Mouse (Mus musculus): ENCODE results near the gene Tob2. TPM values are rescaled to one million over a fixed set of nuclear protein-coding genes. Genes with fewer than 3 reads are reported as not detected.
A peak's percentile ranks its signal among the peaks of the same experiment; 100 is the strongest.

Gene Tob2
- polyA plus RNA-seq, 1 experiment from 2014 or later, result 11.1 TPM

DNA sequence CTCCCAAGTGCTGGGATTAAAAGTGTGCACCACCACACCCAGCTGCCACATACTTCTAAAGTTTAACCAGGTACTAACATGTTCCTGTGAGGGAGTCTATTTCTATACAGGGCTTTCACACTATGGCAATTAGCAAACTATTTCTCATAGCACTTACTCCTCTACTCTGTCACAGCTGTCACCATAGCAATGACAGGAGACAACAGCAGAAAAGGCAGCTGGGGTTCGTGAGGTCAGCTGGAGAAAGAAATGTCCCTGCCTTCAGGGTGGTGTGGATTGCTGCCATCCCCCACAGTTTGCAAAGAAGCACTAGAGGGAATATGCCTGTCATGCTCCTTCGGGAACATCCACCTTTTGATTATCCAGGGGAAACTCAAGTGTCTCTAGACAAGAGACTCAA, 49.8 kb downstream of the Tob2 start:
- no peak overlapping the region for H3K4me2 ChIP-seq
- no peaks in the 10 kb centered on the region for H3K9me3 ChIP-seq (replicated peaks)
- H3K4me1 ChIP-seq (replicated peaks), result peaks cover 52% of the 10 kb centered on the region
- H3K9ac ChIP-seq, result no peak overlapping the region
- no peaks in the 10 kb centered on the region for H3K27me3 ChIP-seq
- 69% methylated on average over 2 of the region's 2 CpGs for WGBS (ENCODE audit: insufficient replicate concordance)
- no peak overlapping the region for H3K27ac ChIP-seq (replicated peaks)
- ATAC-seq (ENCODE audit: insufficient read depth), result no peak
- H3K36me3 ChIP-seq (replicated peaks), result no peaks in the 10 kb centered on the region
- no peak overlapping the region for H3K4me3 ChIP-seq (replicated peaks)

DNA sequence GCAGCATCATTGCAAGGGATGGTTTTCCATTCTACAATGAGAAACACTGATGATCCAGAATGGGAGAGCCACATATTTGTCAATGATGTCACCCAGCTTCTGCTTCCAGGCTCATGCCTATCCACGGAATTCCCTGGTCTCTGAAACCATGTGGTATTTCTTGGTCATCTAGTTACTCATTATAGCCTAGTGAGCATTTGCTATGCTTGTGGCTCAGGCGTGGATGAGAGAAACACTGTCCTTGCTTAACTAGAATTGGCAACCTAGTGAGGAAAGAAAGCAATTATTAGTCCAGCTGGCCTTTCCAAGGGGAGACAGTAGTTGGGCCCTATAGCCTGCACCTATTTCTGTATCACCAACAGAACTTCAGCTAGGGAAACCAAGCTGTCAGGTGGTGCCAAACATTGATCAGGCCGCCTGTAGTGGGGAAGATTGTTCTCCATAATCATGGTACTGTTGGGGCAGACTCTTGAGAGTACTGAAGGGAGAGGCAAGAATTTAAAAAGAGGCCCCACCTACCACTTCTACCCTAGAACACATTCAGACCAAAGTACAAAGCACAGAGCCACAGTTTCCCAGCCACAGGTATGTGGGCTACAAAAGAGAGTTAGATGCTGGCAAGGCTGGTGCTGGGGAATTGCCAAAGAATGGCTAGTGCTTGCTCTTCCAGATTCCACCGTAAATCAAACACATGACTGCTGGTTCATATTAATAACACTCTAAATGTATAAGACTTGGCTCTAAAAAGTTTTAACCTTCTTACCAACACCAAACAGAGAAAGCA, 51.8 kb downstream of the Tob2 start:
- Histone ChIP-seq H3K27ac (replicated peaks) (no peak overlapping the region), H3K27me3 (no peaks in the 10 kb centered on the region), H3K36me3 (replicated peaks) (no peaks in the 10 kb centered on the region), H3K4me2 (no peak overlapping the region), H3K9ac (no peak overlapping the region), H3K4me3 (replicated peaks) (no peak overlapping the region), H3K4me1 (replicated peaks) (peaks cover 54% of the 10 kb centered on the region), H3K9me3 (replicated peaks) (no peaks in the 10 kb centered on the region)
- WGBS (ENCODE audit: insufficient replicate concordance), result 62% methylated on average over 4 of the region's 4 CpGs
- ATAC-seq (ENCODE audit: insufficient read depth), result no peak

DNA sequence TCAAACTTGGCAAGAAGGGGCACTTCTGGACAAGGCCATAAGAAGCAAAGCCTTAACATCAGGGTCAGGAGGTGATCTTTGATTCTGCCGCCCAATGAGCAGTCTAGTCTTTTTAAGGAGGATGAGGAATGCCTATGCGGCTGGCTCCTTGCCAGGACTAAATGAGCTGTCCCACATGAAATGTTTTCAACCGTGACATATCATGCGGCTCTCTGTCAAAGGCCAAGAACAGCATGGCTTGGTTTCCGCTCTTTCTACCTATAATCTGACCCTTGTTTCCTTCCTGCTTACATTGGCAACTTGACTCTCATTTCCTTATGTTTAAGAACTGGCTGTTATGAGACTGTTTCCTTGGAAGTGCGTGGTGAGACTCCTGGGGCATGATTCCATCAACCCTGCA, 53.0 kb downstream of the Tob2 start:
- peaks cover 54% of the 10 kb centered on the region for H3K4me1 ChIP-seq (replicated peaks)
- H3K4me2 ChIP-seq, result no peak overlapping the region
- no peaks in the 10 kb centered on the region for H3K36me3 ChIP-seq (replicated peaks)
- H3K9ac ChIP-seq, result no peak overlapping the region
- no peaks in the 10 kb centered on the region for H3K9me3 ChIP-seq (replicated peaks)
- H3K4me3 ChIP-seq (replicated peaks), result no peak overlapping the region
- no peaks in the 10 kb centered on the region for H3K27me3 ChIP-seq
- 64% methylated on average over 6 of the region's 6 CpGs for WGBS (ENCODE audit: insufficient replicate concordance)
- no peak for ATAC-seq (ENCODE audit: insufficient read depth)
- no peak overlapping the region for H3K27ac ChIP-seq (replicated peaks)

DNA sequence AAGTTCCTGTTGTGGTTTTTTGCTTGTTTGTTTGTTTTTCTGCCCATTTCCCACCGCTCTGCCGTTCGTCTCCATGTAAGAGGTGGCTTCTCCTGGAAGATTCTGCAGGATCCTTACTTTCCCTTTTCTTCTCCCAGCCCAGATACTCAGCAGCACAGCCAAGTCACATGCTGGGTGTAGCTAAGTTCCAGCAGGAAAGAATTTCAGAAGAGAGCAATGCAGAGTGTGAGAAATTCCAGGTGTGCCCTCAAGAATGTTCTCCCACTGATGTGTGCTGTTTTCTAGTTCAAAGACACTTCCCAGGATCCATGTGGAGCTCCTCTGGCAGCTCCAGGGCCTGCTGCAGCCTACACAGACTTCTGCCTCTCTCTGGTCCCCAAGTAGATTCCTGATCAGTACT, 53.7 kb downstream of the Tob2 start:
- Histone ChIP-seq H3K4me2 (no peak overlapping the region), H3K9ac (no peak overlapping the region), H3K27ac (replicated peaks) (no peak overlapping the region), H3K4me1 (replicated peaks) (peaks cover 46% of the 10 kb centered on the region), H3K36me3 (replicated peaks) (no peaks in the 10 kb centered on the region), H3K4me3 (replicated peaks) (no peak overlapping the region), H3K27me3 (no peaks in the 10 kb centered on the region), H3K9me3 (replicated peaks) (no peaks in the 10 kb centered on the region)
- ATAC-seq (ENCODE audit: insufficient read depth), result no peak
- 54% methylated on average over 3 of the region's 3 CpGs for WGBS (ENCODE audit: insufficient replicate concordance)

DNA sequence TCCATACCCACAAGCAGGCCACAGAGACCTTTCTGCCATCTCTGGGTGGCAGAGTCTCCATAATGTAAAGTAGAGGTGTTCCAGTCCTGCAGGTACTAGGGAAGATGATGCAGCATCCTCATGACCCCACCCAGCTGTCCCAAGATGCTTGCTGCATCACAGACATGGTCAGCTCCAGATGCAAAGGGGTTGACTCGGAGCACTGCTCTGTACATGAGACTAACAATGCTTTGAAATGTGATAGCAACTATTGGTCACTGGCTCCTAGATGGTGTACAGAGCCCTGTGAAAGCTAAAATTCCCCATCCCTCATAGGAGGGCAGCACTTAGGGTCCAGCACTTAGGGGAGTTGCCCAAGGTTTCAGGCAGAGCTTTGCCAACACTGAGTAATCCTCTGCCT, 54.4 kb downstream of the Tob2 start:
- Histone ChIP-seq H3K9ac (no peak overlapping the region), H3K36me3 (replicated peaks) (no peaks in the 10 kb centered on the region), H3K4me3 (replicated peaks) (no peak overlapping the region), H3K9me3 (replicated peaks) (no peaks in the 10 kb centered on the region), H3K4me1 (replicated peaks) (peaks cover 41% of the 10 kb centered on the region), H3K4me2 (no peak overlapping the region), H3K27ac (replicated peaks) (no peak overlapping the region), H3K27me3 (no peaks in the 10 kb centered on the region)
- no peak for ATAC-seq (ENCODE audit: insufficient read depth)
- WGBS (ENCODE audit: insufficient replicate concordance), result 60% methylated on average over 1 of the region's 1 CpGs

DNA sequence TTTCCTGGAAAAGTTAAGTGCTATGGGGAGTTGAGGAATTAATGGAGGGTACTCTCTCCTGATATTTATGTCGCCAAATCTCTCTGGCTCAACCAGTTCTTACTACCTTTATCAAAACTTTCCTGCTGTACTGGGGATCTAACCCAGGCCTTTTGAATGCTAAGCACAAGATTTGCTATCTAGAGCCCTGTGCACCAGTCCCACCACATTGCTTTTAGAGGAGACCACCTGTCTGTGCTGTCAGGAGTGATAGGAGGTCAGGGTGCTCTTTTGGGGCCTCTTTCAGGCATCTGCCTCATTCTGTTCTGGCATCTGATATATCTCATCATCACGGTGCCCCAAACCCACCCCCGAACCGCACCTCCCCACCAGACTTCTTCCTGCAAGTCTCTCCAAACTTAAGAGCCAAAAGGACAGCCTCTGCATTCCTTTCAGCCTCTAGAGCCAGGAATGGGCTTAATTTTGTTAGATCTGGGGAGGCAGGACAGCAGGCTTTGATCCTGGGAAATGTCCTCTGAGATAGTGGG, 55.1 kb downstream of the Tob2 start:
- peak; percentile 10; the same call in 1 of the 2 replicates for ATAC-seq (ENCODE audit: insufficient read depth)
- H3K9me3 ChIP-seq (replicated peaks), result no peaks in the 10 kb centered on the region
- H3K4me2 ChIP-seq, result peak overlapping the region; percentile 80
- H3K9ac ChIP-seq, result peak overlapping the region; percentile 37; the same call in 1 of the 2 replicates
- H3K27me3 ChIP-seq, result no peaks in the 10 kb centered on the region
- peaks cover 35% of the 10 kb centered on the region for H3K4me1 ChIP-seq (replicated peaks)
- 19% methylated on average over 4 of the region's 4 CpGs for WGBS (ENCODE audit: insufficient replicate concordance)
- no peak overlapping the region for H3K4me3 ChIP-seq (replicated peaks)
- H3K27ac ChIP-seq (replicated peaks), result no peak overlapping the region
- no peaks in the 10 kb centered on the region for H3K36me3 ChIP-seq (replicated peaks)

DNA sequence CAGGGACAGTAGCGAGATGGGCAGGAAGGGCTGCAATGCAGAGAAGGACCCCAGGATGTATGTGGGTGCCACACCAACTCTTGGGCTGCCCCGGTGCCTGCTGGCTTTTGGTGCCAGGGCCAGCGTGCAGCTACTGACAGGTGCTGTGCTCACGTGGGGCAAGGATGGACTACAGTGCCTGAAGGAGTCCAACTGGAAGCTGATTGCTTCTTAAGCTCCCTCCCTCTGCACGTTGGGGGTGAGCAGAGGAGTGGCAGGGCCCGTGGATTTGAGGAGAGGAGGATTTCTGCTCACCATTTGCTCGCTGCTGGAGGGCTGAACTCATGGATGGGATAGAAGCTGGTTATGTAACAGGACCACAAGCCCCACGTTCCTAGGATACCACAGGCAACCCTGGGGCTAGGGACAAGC, 55.6 kb downstream of the Tob2 start:
- 15% methylated on average over 8 of the region's 8 CpGs for WGBS (ENCODE audit: insufficient replicate concordance)
- Histone ChIP-seq H3K4me2 (peak overlapping the region; percentile 80), H3K36me3 (replicated peaks) (no peaks in the 10 kb centered on the region), H3K27me3 (no peaks in the 10 kb centered on the region), H3K9ac (peak overlapping the region; percentile 37), H3K4me3 (replicated peaks) (peak overlapping the region; percentile 48), H3K9me3 (replicated peaks) (no peaks in the 10 kb centered on the region), H3K27ac (replicated peaks) (peak overlapping the region; percentile 65), H3K4me1 (replicated peaks) (peaks cover 35% of the 10 kb centered on the region)
- peak; percentile 8 for ATAC-seq (ENCODE audit: insufficient read depth)

DNA sequence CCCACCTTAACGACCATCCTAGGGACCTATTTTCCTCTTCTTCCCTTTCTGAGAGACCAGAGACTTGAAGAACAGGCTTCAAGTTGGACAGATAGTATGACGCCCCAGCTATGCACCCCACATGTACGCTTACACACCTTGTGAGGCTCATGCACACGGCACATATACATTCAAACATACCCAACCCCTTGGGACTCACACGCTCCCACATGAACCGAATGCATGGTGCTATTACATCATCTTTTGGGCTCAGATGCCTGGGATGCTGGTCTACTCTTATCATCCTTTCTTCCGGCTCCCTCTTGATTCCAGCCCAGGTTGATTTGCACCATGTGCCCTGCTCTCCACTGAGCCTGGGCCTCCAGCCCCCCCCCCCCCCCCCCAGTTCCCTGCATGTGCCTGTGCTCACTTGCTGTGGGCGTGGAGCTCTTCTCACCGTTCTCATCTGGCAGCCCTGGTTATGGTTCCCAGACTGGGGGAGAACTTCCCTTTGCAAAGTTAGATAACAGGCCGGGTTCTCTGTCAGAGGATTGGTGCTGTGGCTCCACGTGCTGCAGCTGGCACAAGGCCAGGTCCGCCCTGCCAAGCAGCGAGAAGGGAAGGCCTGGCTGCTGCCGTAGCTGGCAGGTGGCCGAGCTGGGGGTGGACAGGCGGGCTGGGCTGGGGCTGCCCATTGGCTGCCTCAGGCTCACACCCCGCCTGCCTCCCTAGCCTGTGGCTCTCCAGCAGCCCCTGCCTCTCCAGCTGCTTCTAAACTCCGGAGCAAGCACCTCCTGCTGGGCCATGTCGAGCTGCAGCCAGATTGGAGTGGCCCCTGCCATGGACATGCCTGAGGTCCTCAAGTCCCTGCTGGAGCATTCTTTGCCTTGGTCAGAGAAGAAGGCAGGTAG, 56.4 kb downstream of the Tob2 start, which contains the start of gene Tef:
Tef (plus strand) TSS at position 421 of the 890 bp plus-strand sequence.
- H3K4me3 ChIP-seq (replicated peaks), result peak within 1 kb of the TSS; percentile 48
- peak within 1 kb of the TSS; percentile 37 for H3K9ac ChIP-seq
- H3K9me3 ChIP-seq (replicated peaks), result no peaks in the 10 kb centered on the region
- no peaks in the 10 kb centered on the region for H3K27me3 ChIP-seq
- peaks cover 35% of the 10 kb centered on the region for H3K4me1 ChIP-seq (replicated peaks)
- peak; percentile 88 for ATAC-seq (ENCODE audit: insufficient read depth)
- H3K36me3 ChIP-seq (replicated peaks), result no peaks in the 10 kb centered on the region
- peak within 1 kb of the TSS; percentile 65 for H3K27ac ChIP-seq (replicated peaks)
- peak within 1 kb of the TSS; percentile 80 for H3K4me2 ChIP-seq
- WGBS (ENCODE audit: insufficient replicate concordance), result 12% methylated on average over 19 of the region's 19 CpGs

DNA sequence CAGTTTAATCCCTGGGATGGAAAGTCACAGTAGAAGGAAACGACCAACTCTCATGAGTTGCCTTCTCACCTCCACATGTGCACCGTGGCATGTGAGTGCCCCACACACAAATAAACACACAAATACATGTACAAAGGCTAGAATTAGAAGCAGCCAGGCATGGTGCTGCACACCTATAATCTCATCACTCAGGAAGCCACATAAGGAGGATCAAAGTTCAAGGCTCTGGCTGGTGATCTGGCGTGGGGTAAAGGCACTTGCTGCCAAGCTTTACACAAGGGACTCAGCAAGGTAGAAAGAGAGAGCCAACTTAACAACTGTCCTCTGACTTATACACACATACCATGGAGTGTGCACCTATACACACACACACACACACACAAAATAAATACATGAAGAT, 58.2 kb downstream of the Tob2 start:
- ATAC-seq (ENCODE audit: insufficient read depth), result no peak
- Histone ChIP-seq H3K4me1 (replicated peaks) (peaks cover 35% of the 10 kb centered on the region), H3K27ac (replicated peaks) (no peak overlapping the region), H3K27me3 (no peaks in the 10 kb centered on the region), H3K36me3 (replicated peaks) (no peaks in the 10 kb centered on the region), H3K4me3 (replicated peaks) (no peak overlapping the region), H3K9ac (no peak overlapping the region), H3K9me3 (replicated peaks) (no peaks in the 10 kb centered on the region), H3K4me2 (no peak overlapping the region)
- WGBS (ENCODE audit: insufficient replicate concordance), result 62% methylated on average over 3 of the region's 3 CpGs

DNA sequence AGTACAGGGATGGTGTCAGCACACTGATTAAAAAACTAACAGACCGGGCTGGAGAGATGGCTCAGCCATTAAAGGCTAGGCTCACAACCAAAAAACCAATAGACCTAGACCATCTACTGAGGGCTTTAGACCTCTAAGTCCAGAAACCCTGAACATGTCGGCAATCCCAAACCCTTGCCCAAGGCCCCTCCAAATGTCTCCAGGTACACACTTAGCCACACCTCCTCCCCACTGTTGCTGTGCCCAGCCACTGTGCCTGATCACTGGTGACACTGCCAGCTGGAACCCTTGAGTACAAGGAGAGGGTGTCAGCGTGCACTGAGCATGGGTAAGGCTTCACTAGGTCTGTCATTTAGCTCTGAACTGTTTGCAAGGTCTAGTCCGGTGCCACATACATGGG, 60.2 kb downstream of the Tob2 start:
- peaks cover 23% of the 10 kb centered on the region for H3K4me1 ChIP-seq (replicated peaks)
- no peaks in the 10 kb centered on the region for H3K9me3 ChIP-seq (replicated peaks)
- no peaks in the 10 kb centered on the region for H3K27me3 ChIP-seq
- H3K36me3 ChIP-seq (replicated peaks), result peaks cover 2% of the 10 kb centered on the region; the same call in 1 of the 2 replicates
- 74% methylated on average over 4 of the region's 4 CpGs for WGBS (ENCODE audit: insufficient replicate concordance)
- no peak overlapping the region for H3K27ac ChIP-seq (replicated peaks)
- no peak overlapping the region for H3K4me3 ChIP-seq (replicated peaks)
- no peak overlapping the region for H3K9ac ChIP-seq
- ATAC-seq (ENCODE audit: insufficient read depth), result no peak
- H3K4me2 ChIP-seq, result no peak overlapping the region

Data from liver, embryonic 15.5 days (tissue).